Mouse (Mus musculus) neural tube, embryonic 11.5 days (tissue): Measurements from ENCODE around the gene Ephb1. TPM values are rescaled to one million over a fixed set of nuclear protein-coding genes. Genes with fewer than 3 reads are reported as not detected.

ENCODE experiments used
- ATAC-seq: fragments of 200-750 bp; cut with Nextera tagmentation; 2 replicates; pipeline ENCODE4 v1.8.0; 2017; ENCODE audit warnings: moderate number of reproducible peaks, mild to moderate bottlenecking, moderate TSS enrichment, moderate library complexity; ENCODE audit not compliant: insufficient read depth, low FRiP score, low TSS enrichment
- DNase-seq: peaks from one replicate; pipeline ENCODE4 v3.0.0-alpha.2; 2015; ENCODE audit warnings: low spot score
- H3K27ac ChIP-seq: fragments of 300-500 bp; sonication (generic); 2 replicates; pipeline ENCODE4 v1.5.1; 2014; ENCODE audit warnings: low read depth, mild to moderate bottlenecking, low read length
- H3K27me3 ChIP-seq: fragments of 300-500 bp; sonication (generic); 2 replicates; pipeline ENCODE4 v1.6.1; 2014; ENCODE audit warnings: mild to moderate bottlenecking, low read length, mixed read lengths; ENCODE audit not compliant: control insufficient read depth, insufficient read depth
- H3K36me3 ChIP-seq: fragments of 300-500 bp; sonication (generic); 2 replicates; pipeline ENCODE4 v1.6.1; 2014; ENCODE audit warnings: mild to moderate bottlenecking, low read length, moderate library complexity, mixed read lengths; ENCODE audit not compliant: control insufficient read depth, insufficient read depth
- H3K4me1 ChIP-seq: fragments of 300-500 bp; sonication (generic); 2 replicates; pipeline ENCODE4 v1.6.1; 2014; ENCODE audit warnings: low read length, mixed read lengths; ENCODE audit not compliant: control insufficient read depth, insufficient read depth
- H3K4me2 ChIP-seq: fragments of 300-500 bp; sonication (generic); 2 replicates; pipeline ENCODE4 v1.6.1; 2014; ENCODE audit warnings: low read depth, mild to moderate bottlenecking, moderate library complexity
- H3K4me3 ChIP-seq: fragments of 300-500 bp; sonication (generic); 2 replicates; pipeline ENCODE4 v1.5.1; 2014; ENCODE audit warnings: low read depth, low read length
- H3K9ac ChIP-seq: fragments of 300-500 bp; sonication (generic); 2 replicates; pipeline ENCODE4 v1.6.1; 2014; ENCODE audit warnings: mild to moderate bottlenecking, low read length
- H3K9me3 ChIP-seq: fragments of 300-500 bp; sonication (generic); 2 replicates; pipeline ENCODE4 v1.6.1; 2016; ENCODE audit warnings: low read length; ENCODE audit not compliant: control insufficient read depth
- WGBS: fragments of 180-500 bp; shearing (Covaris S2); extraction: QIAGEN DNeasy Blood & Tissue Kit; methylation state at CpG from one replicate; pipeline ENCODE4 v1.1.7; 2014; 5-methylcytosine and 5-hydroxymethylcytosine counted together
- polyA plus RNA-seq: library from polyadenylated mRNA; unstranded; fragments of >200 nt; fragmentation: Nextera tagmentation; extraction: Ambion mirVana; gene quantifications from 2 replicates; pipeline ENCODE4 v1.2.1, GENCODE M21; 2014

Gene Ephb1
- polyA plus RNA-seq, 1 experiment from 2014 or later = 11.2 TPM

DNA sequence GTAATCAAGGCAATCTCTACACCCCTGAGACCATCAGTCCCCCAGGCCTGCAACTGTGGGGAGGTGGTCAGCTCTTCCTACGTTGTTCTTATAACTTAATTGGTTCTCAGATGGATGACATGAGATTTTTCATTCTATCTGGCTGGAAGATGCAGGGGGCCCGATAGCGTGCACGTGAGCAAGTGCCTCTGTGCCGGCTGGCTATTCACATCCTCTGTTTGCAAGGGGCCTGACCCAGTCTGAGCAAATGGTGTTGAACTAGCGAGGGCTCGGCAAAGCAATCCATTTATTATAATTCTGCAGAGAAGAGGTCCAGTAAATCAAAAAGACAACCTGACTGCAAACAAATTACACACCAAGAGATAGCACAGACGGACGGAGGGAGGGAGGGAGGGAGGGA lies 93.0 kb downstream of the Ephb1 start:
- no peak overlapping the region for H3K27ac ChIP-seq
- H3K4me2 ChIP-seq = 0 out of 2 replicates have a peak overlapping the region, but pooled peaks have one; percentile 0
- H3K9me3 ChIP-seq = no peaks in the 10 kb centered on the region
- DNase-seq (peak; percentile 45), ATAC-seq (peak; percentile 83)
- H3K9ac ChIP-seq = no peak overlapping the region
- no peak overlapping the region for H3K4me3 ChIP-seq
- 5% methylated on average over 9 of the region's 9 CpGs for WGBS
- peaks cover 12% of the 10 kb centered on the region for H3K4me1 ChIP-seq
- H3K27me3 ChIP-seq = peaks cover 2% of the 10 kb centered on the region; the same call in 1 of the 2 replicates
- H3K36me3 ChIP-seq = no peaks in the 10 kb centered on the region

DNA sequence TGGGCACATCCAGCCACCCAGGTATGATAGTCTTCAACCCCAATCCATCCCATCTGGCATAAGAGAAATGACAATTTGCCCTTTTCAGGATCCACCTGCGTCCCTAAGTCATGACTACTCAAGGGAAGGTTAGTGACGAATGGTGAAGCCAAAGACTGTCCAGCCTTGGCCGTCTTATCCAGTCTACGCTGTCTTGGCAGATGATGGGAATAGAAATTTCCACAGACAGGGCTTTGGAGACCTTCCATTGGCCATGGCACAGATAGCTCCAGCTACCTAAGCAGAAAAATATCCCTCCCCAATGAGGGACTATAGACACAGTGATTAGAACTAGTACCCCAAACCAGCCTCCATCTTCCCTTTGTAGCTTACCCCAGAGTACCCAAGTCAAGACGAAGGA lies 98.1 kb downstream of the Ephb1 start:
- WGBS = 93% methylated on average over 5 of the region's 5 CpGs
- ATAC-seq (no peak), DNase-seq (no peak)
- Histone ChIP-seq H3K27me3 (peaks cover 2% of the 10 kb centered on the region; the same call in 1 of the 2 replicates), H3K4me1 (peaks cover 5% of the 10 kb centered on the region; the same call in 1 of the 2 replicates), H3K27ac (no peak overlapping the region), H3K4me3 (no peak overlapping the region), H3K9me3 (no peaks in the 10 kb centered on the region), H3K9ac (no peak overlapping the region), H3K4me2 (no peak overlapping the region), H3K36me3 (no peaks in the 10 kb centered on the region)

DNA sequence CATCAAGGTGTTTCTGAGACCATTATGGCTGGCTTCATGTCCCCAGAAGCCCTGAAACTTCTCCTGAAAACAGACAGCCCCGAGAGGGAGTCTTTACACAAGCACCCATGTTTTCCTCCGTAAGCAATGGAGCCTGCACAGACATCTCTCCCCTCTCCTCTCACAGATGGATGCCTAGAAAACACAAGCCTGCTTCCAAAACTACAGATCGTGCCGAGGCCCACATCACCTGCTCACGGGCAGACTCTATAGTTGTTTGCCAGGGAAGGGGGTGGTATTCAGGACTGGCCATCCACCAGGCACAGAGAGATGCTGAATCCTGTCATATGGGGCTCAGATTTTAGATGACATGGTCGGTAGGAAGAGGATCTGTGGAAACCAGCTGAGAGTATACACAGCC lies 98.7 kb downstream of the Ephb1 start:
- Histone ChIP-seq H3K9ac (no peak overlapping the region), H3K4me2 (no peak overlapping the region), H3K9me3 (no peaks in the 10 kb centered on the region), H3K27ac (no peak overlapping the region), H3K36me3 (no peaks in the 10 kb centered on the region), H3K4me1 (no peaks in the 10 kb centered on the region), H3K27me3 (peaks cover 2% of the 10 kb centered on the region; the same call in 1 of the 2 replicates), H3K4me3 (no peak overlapping the region)
- ATAC-seq = no peak
- no peak for DNase-seq
- WGBS = 89% methylated on average over 6 of the region's 6 CpGs

DNA sequence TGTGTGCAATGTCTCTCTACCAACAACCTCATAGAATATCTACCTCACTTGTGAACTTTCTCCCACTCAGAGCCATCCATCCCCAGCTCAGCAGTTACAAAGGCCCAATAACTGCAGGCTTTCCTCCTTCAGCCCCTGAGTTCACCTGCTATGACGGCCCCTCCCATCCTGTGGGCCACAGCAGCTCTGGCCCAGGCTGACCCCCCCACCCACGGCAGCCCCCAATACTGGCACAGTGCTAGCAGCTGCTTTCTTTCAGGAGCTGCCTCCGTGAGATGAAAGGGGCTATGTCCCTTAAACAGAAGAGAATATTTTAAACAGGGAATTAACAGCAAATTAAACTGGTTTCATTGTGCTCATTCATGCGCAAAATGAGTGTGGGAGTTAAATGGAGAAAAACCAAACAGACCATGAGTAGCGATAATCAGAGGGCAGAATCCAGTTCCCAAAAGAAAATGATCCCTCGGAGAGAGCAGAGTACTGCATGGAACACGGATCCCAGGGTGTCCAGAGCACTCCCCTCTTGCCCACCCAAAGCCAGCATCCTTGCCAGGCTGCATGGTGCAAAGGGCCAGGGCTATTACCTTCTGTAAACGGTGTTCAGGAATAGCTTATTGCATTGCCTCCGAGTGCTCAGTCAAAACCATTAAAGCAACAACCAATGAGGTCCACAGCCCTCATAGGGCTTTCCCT lies 105.2 kb downstream of the Ephb1 start:
- 24% methylated on average over 9 of the region's 9 CpGs for WGBS
- H3K9ac ChIP-seq = no peak overlapping the region
- no peaks in the 10 kb centered on the region for H3K36me3 ChIP-seq
- no peak; the same call in 1 of the 2 replicates for ATAC-seq
- H3K4me2 ChIP-seq = no peak overlapping the region
- no peaks in the 10 kb centered on the region for H3K27me3 ChIP-seq
- 0 out of 2 replicates have a peak, but pooled peaks cover 4% of the 10 kb centered on the region for H3K4me1 ChIP-seq
- no peaks in the 10 kb centered on the region for H3K9me3 ChIP-seq
- H3K4me3 ChIP-seq = no peak overlapping the region
- DNase-seq = no peak
- H3K27ac ChIP-seq = no peak overlapping the region

DNA sequence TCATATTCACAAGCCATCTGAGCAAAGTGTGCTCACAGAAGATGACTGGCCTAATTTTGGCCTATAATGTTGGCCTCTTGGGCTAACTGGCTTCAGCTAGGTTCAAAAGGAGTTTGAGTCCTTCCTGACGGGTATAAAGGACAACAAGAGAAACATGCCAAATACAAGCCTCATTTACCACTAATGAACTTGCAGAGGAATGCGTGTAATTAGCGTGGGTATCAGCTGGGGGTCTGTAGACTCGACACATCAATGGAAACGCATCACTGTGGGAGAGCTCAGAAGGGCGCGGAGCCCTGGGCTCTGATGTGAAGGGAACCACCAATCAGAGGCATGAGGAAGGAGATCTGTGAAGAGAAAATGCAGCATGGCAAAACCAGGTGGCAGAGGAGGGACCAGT lies 108.9 kb downstream of the Ephb1 start:
- 69% methylated on average over 7 of the region's 7 CpGs for WGBS
- H3K4me2 ChIP-seq = no peak overlapping the region
- H3K4me3 ChIP-seq = no peak overlapping the region
- H3K4me1 ChIP-seq = peaks cover 11% of the 10 kb centered on the region
- H3K27ac ChIP-seq = no peak overlapping the region
- H3K9ac ChIP-seq = no peak overlapping the region
- DNase-seq (no peak), ATAC-seq (no peak)
- no peaks in the 10 kb centered on the region for H3K9me3 ChIP-seq
- no peaks in the 10 kb centered on the region for H3K36me3 ChIP-seq
- H3K27me3 ChIP-seq = 0 out of 2 replicates have a peak, but pooled peaks cover 2% of the 10 kb centered on the region

DNA sequence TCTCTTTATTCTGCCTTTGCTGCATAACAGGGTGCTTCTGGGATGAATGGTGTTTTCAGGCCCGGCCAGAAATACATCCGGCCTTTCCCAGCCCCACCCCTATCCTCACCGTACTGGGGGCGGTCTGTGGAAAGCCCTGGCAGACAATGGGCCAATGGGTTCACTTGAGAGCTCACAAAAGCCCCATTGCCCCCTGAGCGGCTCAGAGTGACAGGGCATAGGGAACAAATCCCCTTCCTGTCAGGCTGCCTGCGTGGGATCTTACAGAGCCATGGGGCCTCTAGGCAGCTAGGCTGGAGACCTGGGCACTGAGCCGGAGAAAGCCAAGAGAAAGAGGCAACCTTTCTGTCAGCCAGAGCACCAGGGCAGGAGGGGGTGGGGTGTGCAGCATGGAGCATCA lies 111.2 kb downstream of the Ephb1 start:
- DNase-seq (peak; percentile 38), ATAC-seq (peak; percentile 73)
- Histone ChIP-seq H3K9me3 (no peaks in the 10 kb centered on the region), H3K4me2 (no peak overlapping the region), H3K4me3 (no peak overlapping the region), H3K9ac (no peak overlapping the region), H3K27ac (no peak overlapping the region), H3K36me3 (no peaks in the 10 kb centered on the region), H3K4me1 (peaks cover 15% of the 10 kb centered on the region), H3K27me3 (peaks cover 6% of the 10 kb centered on the region; the same call in 1 of the 2 replicates)
- WGBS = 24% methylated on average over 7 of the region's 7 CpGs

DNA sequence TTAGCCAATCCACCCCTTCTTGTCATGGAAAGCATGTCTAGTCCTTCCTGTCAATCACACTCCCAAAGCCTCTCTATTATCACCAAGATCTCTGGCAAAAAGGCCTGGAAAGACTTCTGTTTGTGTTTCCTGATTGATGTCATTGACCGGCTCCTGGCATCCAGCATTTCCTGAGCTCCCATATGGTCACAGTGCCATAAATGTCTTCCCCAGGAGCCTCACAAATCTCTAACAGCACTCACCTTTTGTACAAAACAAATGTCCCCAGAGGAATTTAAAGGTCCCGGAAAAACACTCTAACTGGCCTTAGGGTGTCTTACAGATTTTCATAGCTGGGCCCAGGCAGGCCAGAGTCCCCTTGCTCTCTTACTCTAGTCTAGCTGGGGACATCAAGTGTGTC lies 112.9 kb downstream of the Ephb1 start:
- no peak overlapping the region for H3K27ac ChIP-seq
- H3K9me3 ChIP-seq = no peaks in the 10 kb centered on the region
- no peak overlapping the region for H3K4me2 ChIP-seq
- WGBS = 24% methylated on average over 2 of the region's 2 CpGs
- ATAC-seq (no peak), DNase-seq (no peak)
- no peak overlapping the region for H3K4me3 ChIP-seq
- H3K27me3 ChIP-seq = peaks cover 10% of the 10 kb centered on the region; the same call in 1 of the 2 replicates
- H3K4me1 ChIP-seq = peaks cover 15% of the 10 kb centered on the region
- no peak overlapping the region for H3K9ac ChIP-seq
- no peaks in the 10 kb centered on the region for H3K36me3 ChIP-seq

DNA sequence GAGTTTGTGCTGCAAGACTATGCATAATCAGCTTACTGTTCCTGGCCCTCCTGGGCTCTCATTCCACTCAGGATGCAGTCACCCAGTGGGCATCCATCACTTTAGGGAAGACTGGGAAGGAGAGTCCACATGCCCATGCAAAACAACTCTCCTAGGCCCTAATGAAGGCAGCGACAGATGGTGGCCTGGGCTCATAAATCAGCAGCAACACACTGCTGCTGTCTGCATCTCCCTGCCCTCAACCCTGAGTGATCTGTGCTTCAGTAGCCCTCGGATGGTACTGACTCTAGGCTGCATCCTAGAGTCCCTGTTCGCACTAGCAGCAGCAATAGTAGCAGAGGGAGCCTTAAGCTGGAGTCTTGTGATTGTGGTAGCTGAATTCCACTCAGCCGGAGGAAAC lies 114.3 kb downstream of the Ephb1 start:
- 34% methylated on average over 4 of the region's 4 CpGs for WGBS
- Histone ChIP-seq H3K4me3 (no peak overlapping the region), H3K27me3 (peaks cover 10% of the 10 kb centered on the region; the same call in 1 of the 2 replicates), H3K9ac (no peak overlapping the region), H3K9me3 (no peaks in the 10 kb centered on the region), H3K4me1 (peaks cover 15% of the 10 kb centered on the region), H3K36me3 (no peaks in the 10 kb centered on the region), H3K27ac (no peak overlapping the region), H3K4me2 (no peak overlapping the region)
- peak; percentile 66 for DNase-seq
- ATAC-seq = no peak

DNA sequence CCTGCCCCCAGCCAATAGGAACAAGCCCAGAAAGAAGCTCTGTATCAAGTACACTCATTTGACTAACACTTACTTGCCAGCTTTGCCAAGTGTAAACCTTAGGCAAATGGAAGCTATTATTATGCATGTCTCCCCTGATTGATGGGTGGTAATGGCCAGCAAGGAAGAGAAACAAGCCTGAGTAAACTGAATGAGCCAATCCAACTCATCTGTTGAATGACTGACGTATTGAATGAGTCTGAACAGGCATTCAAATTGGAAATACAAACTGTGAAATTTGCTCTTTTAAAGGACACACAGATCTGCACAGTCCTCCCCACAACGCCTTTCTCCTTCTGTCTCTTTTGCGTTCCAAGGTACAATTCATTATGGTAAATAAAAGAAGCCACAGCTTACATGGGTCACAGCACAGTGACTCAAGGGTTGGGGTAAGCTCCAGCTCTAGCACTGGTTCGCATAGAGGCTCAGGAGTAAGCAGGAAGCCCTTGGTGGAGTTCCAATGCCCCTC lies 119.0 kb downstream of the Ephb1 start:
- DNase-seq (peak; percentile 33), ATAC-seq (peak; percentile 83)
- Histone ChIP-seq H3K4me2 (no peak overlapping the region), H3K27me3 (peaks cover 11% of the 10 kb centered on the region; the same call in 1 of the 2 replicates), H3K36me3 (no peaks in the 10 kb centered on the region), H3K27ac (no peak overlapping the region), H3K4me1 (peaks cover 7% of the 10 kb centered on the region), H3K9ac (no peak overlapping the region), H3K9me3 (no peaks in the 10 kb centered on the region), H3K4me3 (no peak overlapping the region)
- 25% methylated on average over 4 of the region's 4 CpGs for WGBS
